Mouse (Mus musculus) mesoderm, embryonic 11.5 days (tissue): ENCODE data around the gene Vmn2r82.
"Not testable (repeated sequence)": the region's sequence is repeated elsewhere in the genome, so short reads cannot be mapped to it uniquely, and the experiment has no call there.

ENCODE experiments used
- DNase-seq: peaks from one replicate; pipeline ENCODE4 v3.0.0-alpha.2; 2012; ENCODE audit warnings: low read depth, low spot score

The Vmn2r82 gene

DNA sequence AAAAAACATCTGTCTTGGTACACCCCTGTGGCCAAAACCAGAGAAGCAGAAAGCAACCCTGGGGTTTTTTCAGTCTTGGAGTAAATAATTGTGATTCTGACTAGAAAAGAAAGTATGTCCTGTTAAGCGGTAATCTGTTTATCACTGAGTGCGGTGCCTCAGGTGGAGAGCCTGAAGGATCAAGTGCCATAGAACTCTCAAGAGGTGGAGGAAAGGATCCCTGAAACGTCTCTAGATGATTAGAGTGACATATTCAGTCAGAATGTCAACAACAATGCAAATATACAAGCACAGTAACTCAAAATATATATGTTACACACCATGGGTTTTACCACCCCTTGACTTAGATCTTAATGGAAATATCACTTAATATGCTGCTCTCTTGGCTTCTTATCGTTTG lies at the start of gene Vmn2r82:
Gene Vmn2r82 (plus strand): TSS at position 301 of the 400 bp plus-strand sequence.
- not testable (repeated sequence) for DNase-seq

DNA sequence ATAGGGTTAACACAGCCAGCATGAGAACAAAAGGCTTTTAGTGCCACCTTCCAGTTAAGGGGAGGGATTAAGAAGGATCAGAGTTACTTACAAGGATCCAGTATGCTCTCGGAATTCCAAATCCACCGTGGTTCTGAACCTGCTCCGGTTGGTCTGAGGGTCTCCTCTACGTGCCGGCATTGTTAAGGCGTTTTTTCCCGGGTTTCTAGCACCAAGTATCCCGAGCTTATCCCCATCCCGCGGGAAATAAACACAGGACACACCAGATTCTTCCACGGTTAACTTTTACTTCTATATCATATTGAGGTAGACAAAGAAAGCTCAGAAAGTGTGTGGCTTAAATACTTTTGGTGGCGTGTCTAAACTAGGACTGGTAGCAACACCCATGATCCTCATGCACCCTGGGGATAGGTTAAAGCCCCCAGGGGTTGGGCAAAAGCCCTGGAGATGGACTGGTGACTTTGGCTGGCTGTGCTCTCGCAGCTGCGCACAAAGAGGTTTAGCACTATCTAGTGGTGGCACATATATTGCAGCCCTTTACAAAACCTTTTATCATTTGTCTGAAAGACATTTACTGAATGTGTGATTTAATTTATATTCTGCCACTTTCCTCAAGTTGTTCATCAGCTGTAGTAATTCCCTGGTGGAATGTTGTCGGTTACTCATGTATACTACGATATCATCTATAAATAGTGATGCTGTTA lies 34.1 kb upstream of the Vmn2r82 start:
- DNase-seq = peak; percentile 38

DNA sequence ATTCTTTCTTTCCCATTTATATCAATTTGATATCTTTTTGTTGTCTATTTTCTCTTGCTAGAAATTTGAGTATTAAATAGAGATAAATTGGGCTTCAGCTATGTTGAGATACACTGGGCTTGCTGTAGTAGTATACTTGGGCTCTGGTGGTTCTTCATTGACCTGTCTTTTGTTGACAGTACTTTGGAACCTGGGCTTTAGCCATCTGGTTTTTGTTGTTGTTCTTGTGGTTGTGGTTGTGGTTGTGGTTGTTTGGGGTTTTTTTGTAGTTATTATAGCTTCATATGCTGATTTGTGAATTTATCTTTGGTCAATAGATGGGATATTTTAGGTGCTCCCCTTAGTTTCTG lies 33.6 kb upstream of the Vmn2r82 start:
- no peak for DNase-seq

DNA sequence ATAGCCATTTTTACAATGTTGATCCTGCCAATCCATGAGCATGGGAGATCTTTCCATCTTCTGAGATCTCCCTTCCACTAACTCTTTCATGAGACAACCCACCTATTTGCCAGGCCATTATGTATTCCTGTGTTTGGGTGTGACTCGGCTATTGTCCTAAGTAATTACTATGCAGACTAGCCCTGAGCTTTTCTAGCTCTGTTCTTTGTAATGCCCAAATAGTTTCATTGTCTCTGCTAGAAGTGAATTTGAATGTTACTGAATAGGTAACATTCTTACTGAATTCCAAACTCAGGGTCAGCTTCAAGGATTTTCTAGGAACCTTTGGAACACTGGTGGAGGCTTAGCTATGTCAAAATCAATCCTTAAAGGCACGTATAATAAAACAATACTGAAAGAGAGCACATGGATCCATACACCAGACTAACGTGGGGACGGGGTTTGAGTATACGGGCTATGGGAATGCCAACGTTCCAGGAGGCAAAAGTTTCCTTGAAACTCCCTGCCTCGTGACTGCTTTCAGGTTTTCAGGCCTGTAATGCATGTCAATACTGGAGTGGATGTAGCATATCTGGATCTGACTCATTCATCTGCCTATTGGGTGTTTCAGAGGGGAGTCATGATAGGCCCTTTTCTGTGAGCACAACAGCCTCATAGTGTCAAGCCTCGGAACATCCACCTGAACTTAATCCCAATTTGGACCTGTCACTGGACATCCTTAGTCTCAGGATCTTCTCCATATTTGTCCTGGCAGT lies 43.8 kb downstream of the Vmn2r82 start:
- DNase-seq = not testable (repeated sequence)

DNA sequence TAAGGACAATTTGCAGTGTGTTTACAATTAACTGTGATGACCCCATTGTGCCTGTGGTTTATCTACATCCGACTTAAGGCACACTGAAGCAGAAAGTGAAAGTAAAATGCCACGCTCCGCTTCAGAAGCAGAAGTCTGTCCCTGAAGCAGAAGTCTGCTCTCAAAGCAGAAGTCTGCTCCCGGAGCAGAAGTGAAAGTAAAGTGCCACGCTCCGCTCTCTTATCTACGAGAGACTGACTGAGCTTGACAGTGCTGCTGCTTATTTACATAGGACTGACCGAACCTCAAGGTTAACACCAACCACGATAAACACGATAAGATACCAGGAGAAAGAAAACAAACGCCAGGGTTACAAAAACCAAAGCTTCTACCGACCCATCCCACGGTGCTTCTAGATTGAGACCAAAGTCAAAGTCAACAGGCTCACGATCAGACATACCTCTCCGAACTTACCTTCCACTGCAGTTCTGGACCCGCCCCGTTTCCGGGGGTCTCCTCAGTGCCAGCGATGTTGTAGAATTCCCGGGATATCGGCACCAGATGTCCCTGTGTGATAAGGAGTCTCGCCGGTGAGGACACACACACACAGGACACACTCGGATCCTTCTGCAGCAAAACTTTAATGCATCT lies 60.9 kb downstream of the Vmn2r82 start:
- no peak for DNase-seq

DNA sequence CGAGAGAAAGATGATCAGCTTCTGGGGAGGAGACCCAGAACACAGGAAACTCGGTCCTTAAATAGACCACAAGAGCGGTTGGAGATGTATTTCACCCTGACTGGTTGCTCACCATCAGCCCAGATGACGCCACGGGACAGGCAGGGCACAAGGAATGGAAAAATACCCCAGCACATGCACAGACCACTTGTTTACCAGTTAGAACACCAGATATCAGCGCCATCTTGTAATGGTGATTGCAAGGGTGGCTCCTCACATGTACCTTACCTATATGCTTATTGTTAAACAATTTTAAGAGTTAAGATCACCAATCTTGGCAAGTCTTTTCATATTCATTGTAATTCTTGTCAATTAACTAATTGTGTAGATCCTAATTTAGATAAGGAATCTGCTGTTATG lies 61.5 kb downstream of the Vmn2r82 start:
- DNase-seq = not testable (repeated sequence)

DNA sequence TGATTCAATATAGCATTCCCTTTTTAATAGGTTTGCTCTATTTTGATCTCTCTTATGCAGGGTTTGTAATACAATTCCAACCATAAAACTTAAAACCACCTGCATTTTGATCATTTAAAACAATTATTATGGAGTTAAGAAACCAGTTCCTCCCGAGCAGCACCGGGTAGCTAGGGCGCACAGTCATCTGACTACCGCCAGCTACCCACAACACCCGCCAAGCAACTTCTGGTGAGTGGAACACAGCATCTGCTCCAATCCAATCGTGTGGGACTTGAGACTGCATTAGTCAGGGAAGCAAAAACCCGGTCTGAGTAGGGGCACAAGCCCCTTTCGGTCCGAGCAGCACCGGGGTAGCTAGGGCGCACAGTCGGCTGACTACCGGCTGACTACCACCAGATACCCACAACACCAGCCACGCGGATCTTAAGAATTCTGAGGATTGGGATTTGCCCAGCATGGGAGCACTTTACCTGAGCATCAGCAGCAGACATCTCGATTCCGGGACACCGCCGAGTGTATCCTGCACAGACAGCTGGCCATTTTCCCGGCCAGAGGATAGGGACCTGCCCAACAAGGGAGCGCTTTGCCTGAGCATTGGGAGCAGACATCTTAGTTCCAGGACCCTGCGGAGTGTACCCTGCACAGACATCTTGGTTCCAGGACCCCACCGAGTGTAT lies 79.0 kb downstream of the Vmn2r82 start:
- DNase-seq = not testable (repeated sequence)
